Mouse (Mus musculus) T-cell, adult 66 days (primary cell): ENCODE results near the gene Gm14692. TPM values are rescaled to one million over a fixed set of nuclear protein-coding genes. Genes with fewer than 3 reads are reported as not detected.

Source experiments
- total RNA-seq, 2 experiments: library from RNA; stranded (reverse); gene quantifications; 3 replicates in 1 of 2; 4 replicates in 1 of 2; pipeline ENCODE4 v1.2.4; 2023

Gene Gm14692
- total RNA-seq: not detected

GRCm38 (mm10) chrX:67695398-67695797 lies at the start of gene Gm14692:
TSS of gene Gm14692 (plus strand) at chrX:67695698.

DNA sequence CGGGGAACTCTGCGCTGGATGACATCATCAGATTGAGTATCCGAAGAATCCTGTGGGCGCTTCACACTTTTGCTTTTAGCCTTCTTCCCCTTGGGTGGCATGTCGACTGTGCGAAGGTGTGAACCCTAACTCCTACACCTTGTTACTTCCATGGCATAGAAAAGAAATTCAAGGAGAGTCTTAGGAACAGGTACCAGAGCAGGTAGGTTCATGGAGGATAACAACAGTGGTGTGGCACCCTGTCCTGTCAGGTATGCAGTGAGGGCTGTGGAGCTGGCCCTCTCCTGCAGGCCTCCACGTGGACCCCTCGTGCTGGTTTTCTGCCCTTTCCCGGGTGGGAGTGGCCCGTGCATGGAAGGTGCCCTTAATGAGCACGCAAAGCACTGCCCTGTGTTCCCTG lies 2.0 kb upstream of the Gm14692 start, which contains the start of gene Gm1140:
Gm1140 (minus strand) TSS at position 101 of the 400 bp plus-strand sequence.

Other genes with a start within 250 kb of the Gm14692 start
- gene Gm1140, start 2.1 kb upstream of the Gm14692 start, total RNA-seq: not detected
- not detected for gene 4933436I01Rik, start 225.8 kb downstream of the Gm14692 start, total RNA-seq